Mouse (Mus musculus) lung, embryonic 16.5 days (tissue): ENCODE results near the gene Tmem116. TPM values are rescaled to one million over a fixed set of nuclear protein-coding genes. Genes with fewer than 3 reads are reported as not detected.

Experiments used
- ATAC-seq: fragments of 200-750 bp; cut with Nextera tagmentation; 2 replicates; pipeline ENCODE4 v1.8.0; 2017; ENCODE audit warnings: low read depth, mild to moderate bottlenecking, moderate library complexity
- H3K27ac ChIP-seq: fragments of 300-500 bp; sonication (generic); 2 replicates; pipeline ENCODE4 v1.5.1; 2014; ENCODE audit warnings: mild to moderate bottlenecking, control low read depth, low read length
- H3K27me3 ChIP-seq: fragments of 300-500 bp; sonication (generic); 2 replicates; pipeline ENCODE4 v1.6.1; 2014; ENCODE audit warnings: low read depth, low read length, mixed read lengths; ENCODE audit not compliant: control insufficient read depth, insufficient read depth
- H3K36me3 ChIP-seq: fragments of 300-500 bp; sonication (generic); 2 replicates; pipeline ENCODE4 v1.6.1; 2014; ENCODE audit warnings: low read length; ENCODE audit not compliant: control insufficient read depth, insufficient read depth
- H3K4me1 ChIP-seq: fragments of 300-500 bp; sonication (generic); replicated peaks from 2 replicates; pipeline ENCODE4 v1.6.1; 2014; ENCODE audit warnings: low read length, mixed read lengths; ENCODE audit not compliant: control insufficient read depth, insufficient read depth
- H3K4me2 ChIP-seq: fragments of 300-500 bp; sonication (generic); 2 replicates; pipeline ENCODE4 v1.6.1; 2014; ENCODE audit warnings: low read depth, low read length, control low read depth
- H3K4me3 ChIP-seq: fragments of 300-500 bp; sonication (generic); 2 replicates; pipeline ENCODE4 v1.5.1; 2014; ENCODE audit warnings: mild to moderate bottlenecking, low read length, control low read depth
- H3K9ac ChIP-seq: fragments of 300-500 bp; sonication (generic); 2 replicates; pipeline ENCODE4 v1.6.1; 2014; ENCODE audit warnings: low read length, control low read depth
- H3K9me3 ChIP-seq: fragments of 300-500 bp; sonication (generic); 2 replicates; pipeline ENCODE4 v1.6.1; 2016; ENCODE audit warnings: low read length; ENCODE audit not compliant: control insufficient read depth
- WGBS: fragments of 180-500 bp; shearing (Covaris S2); extraction: QIAGEN DNeasy Blood & Tissue Kit; methylation state at CpG from one replicate; pipeline ENCODE4 v1.1.7; 2014; 5-methylcytosine and 5-hydroxymethylcytosine counted together
- polyA plus RNA-seq: library from polyadenylated mRNA; unstranded; fragments of >200 nt; fragmentation: Nextera tagmentation; extraction: Ambion mirVana; gene quantifications from 2 replicates; pipeline ENCODE4 v1.2.1, GENCODE M21; 2015

Tmem116 gene
- polyA plus RNA-seq, 1 experiment from 2014 or later, result 3.0 TPM

DNA sequence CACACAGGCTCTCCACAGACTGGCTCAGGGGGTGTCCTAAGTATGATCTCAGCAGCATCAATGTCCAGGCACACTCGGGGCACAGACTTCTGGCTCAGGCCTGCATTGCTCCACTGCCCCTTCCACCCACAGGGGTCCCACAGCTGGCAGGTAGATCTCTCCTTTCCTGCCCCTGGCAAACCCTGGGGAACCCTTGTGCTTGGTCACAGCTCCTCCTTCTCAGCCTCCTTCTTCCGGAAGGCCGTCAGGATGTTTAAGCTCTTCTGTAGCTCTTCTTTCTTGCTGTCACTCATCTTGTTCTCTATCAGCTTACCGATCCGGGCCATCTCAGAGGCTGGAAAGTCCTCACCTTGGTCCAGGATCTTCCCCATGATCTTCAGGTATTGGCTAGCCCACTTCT, 6.8 kb upstream of the Tmem116 start:
- H3K27me3 ChIP-seq, result no peaks in the 10 kb centered on the region
- no peak overlapping the region for H3K4me2 ChIP-seq
- H3K36me3 ChIP-seq, result peaks cover 33% of the 10 kb centered on the region
- no peak overlapping the region for H3K9ac ChIP-seq
- no peaks in the 10 kb centered on the region for H3K4me1 ChIP-seq
- ATAC-seq, result no peak
- no peak overlapping the region for H3K4me3 ChIP-seq
- no peak overlapping the region for H3K27ac ChIP-seq
- WGBS, result 84% methylated on average over 5 of the region's 5 CpGs
- H3K9me3 ChIP-seq, result no peaks in the 10 kb centered on the region

DNA sequence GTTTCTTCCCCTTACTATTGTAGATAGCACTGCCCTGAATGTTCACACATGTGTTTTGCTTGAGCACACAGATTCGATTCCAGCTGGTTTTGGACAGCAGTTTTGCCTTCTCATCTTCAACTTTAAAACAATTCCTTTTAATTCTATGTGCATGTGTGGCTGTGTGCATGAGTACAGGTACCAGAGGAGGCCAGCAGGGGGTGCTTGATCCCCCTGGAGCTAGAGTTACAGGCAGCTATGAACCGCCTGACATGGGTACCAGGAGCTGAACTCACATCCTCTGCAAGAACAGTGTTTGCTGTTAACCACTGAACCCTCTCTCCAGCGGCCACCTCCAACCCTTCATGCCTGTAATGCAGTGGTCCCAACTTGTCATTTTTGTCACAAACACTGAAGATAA, 3.2 kb upstream of the Tmem116 start:
- no peak overlapping the region for H3K27ac ChIP-seq
- no peak for ATAC-seq
- no peaks in the 10 kb centered on the region for H3K27me3 ChIP-seq
- H3K9me3 ChIP-seq, result no peaks in the 10 kb centered on the region
- no peak overlapping the region for H3K9ac ChIP-seq
- H3K4me3 ChIP-seq, result no peak overlapping the region
- 88% methylated on average over 3 of the region's 3 CpGs for WGBS
- H3K36me3 ChIP-seq, result peaks cover 32% of the 10 kb centered on the region
- peaks cover 11% of the 10 kb centered on the region for H3K4me1 ChIP-seq
- H3K4me2 ChIP-seq, result no peak overlapping the region

DNA sequence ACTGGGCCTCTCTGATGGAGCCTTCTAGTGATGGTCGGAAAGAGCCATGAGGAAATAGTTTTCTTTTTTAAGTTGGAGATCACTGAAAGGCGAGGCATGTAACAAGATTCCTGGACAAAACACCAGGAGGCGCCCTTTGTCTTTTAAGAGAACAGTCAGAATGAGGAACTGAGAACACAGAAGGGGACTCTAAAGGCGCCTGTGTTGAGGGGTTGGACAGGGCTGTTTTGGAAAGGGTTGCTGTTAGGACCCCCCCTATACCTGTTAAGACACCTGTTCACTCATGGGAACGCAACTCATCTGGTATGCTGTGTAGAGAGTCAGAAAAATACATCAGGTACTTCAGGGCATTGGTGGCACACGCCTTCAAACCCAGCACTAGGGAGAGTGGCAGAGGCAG, 1.7 kb upstream of the Tmem116 start:
- peaks cover 21% of the 10 kb centered on the region for H3K4me1 ChIP-seq
- H3K4me2 ChIP-seq, result no peak overlapping the region
- H3K27ac ChIP-seq, result no peak overlapping the region
- no peak overlapping the region for H3K9ac ChIP-seq
- no peak overlapping the region for H3K4me3 ChIP-seq
- H3K27me3 ChIP-seq, result no peaks in the 10 kb centered on the region
- H3K36me3 ChIP-seq, result peaks cover 17% of the 10 kb centered on the region
- WGBS, result 63% methylated on average over 6 of the region's 6 CpGs
- H3K9me3 ChIP-seq, result no peaks in the 10 kb centered on the region
- no peak for ATAC-seq

DNA sequence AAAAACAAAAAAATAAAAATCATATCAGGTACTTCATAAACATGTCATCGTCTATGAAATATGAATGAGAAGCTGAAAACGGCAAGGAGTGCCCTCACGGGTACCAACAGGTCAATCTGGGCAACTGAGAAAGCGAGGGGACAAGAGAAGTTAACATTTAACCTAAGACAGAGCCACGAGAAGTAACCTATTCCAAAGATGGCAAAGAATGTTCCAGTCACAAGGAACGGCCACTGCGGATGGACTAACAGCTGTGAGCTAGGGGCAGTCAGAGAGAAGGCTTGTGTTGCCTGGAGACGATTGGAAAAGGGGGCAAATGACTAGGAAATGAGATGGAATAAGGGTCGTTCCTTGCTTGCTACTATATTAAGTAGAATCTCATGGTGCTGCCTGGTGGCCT, 1.2 kb upstream of the Tmem116 start:
- Histone ChIP-seq H3K4me2 (no peak overlapping the region), H3K36me3 (peaks cover 13% of the 10 kb centered on the region), H3K9ac (no peak overlapping the region), H3K4me1 (peaks cover 22% of the 10 kb centered on the region), H3K9me3 (no peaks in the 10 kb centered on the region), H3K27ac (no peak overlapping the region), H3K4me3 (no peak overlapping the region), H3K27me3 (no peaks in the 10 kb centered on the region)
- WGBS, result 68% methylated on average over 9 of the region's 9 CpGs
- ATAC-seq, result no peak

DNA sequence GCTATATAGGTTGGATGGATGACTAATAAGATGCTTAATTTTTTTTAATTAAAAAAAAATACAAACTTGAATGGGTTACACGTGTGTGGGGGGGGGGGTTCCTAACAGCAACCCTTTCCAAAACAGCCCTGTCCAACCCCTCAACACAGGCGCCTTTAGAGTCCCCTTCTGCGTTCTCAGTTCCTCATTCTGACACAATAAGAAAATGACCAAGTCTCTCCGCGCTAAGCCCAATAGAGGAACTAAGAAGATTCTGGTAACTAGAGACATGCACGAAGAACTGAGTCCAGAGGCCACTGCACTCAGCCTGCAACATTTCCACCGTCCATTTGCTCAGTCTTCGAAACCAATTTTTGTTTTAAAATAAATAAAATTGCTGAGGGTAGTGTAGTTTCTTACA, 490 bp upstream of the Tmem116 start:
- Histone ChIP-seq H3K4me2 (peak overlapping the region; percentile 92), H3K4me1 (peaks cover 23% of the 10 kb centered on the region), H3K4me3 (peak overlapping the region; percentile 96), H3K27ac (peak overlapping the region; percentile 90; the same call in 1 of the 2 replicates), H3K36me3 (peaks cover 13% of the 10 kb centered on the region), H3K9me3 (no peaks in the 10 kb centered on the region), H3K27me3 (no peaks in the 10 kb centered on the region), H3K9ac (peak overlapping the region; percentile 91)
- no peak for ATAC-seq
- WGBS, result 13% methylated on average over 8 of the region's 8 CpGs

DNA sequence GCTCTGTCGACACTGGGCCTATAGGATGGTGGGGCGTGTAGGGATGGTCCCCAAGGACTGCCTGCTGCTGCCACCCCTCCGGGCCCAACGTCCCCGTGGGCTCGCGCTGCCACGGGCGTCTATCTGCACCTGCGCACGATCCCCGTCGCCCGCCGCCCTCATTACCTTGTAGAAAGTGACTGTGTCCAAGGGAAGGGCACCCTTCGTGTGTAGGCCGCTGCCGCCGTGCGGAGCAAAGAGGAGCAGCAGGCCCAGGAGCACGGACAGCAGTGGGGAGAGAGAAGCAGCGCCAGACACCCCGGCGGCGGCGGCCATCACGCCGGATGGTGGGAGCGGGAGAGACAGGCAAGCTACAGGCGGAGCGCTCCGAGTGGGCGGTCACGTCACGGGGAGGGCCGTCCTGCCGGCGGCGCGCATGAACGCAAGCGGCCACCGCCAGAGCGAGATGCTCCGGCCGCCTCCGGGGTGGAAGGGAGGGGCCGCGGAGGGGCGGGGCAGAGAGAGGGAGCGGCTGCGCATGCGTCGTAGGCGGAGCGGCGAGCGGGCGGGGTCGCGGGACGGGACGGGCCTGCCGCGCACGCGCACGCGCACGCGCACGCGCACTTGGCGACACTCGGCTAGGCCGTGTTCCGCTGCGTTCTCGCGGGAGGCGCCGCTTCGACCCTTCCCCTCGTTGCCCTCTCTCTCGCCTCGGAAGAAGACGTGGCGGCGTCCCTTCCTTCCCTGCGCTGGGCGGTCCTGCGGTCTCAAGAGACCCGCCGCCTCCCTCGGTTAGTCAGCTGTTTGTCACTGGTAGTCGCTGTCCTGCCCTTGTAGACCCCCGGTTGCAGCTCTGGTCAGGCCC, 555 bp downstream of the Tmem116 start, which contains the start of gene Erp29:
Gene Erp29 (minus strand): TSS at position 481 of the 844 bp plus-strand sequence.
- WGBS, result under 1% methylated on average over 80 of the region's 97 CpGs
- ATAC-seq, result peak; percentile 95
- H3K9ac ChIP-seq, result peak within 1 kb of the TSS; percentile 98

DNA sequence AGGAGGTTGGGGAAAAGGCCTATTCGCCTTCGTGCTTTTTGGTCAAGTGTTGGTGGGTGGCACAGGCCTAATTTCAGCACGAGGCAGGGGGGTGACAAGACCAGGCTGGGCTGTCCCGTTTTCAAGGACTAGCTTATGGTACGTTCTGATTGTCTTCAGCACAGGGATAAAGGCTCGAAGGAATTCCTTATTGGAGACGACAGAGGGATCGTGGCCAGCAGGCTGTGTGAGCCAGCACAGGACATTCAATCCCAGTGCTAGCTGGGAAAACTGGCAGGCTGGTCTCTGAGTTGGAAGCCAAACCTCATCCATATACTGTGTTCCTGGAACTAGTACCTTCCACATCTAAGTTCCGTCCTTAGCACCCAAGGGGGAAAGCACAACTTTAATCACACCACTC, 1.2 kb downstream of the Tmem116 start:
- H3K27ac ChIP-seq, result peak overlapping the region; percentile 98
- no peaks in the 10 kb centered on the region for H3K9me3 ChIP-seq
- peak; percentile 24 for ATAC-seq
- peak overlapping the region; percentile 98 for H3K9ac ChIP-seq
- 6% methylated on average over 9 of the region's 9 CpGs for WGBS
- peak overlapping the region; percentile 82 for H3K4me2 ChIP-seq
- H3K36me3 ChIP-seq, result peaks cover 8% of the 10 kb centered on the region
- H3K4me1 ChIP-seq, result peaks cover 23% of the 10 kb centered on the region
- peak overlapping the region; percentile 96 for H3K4me3 ChIP-seq
- no peaks in the 10 kb centered on the region for H3K27me3 ChIP-seq

More for the DNA sequence above, 555 bp downstream of the Tmem116 start, which contains the start of gene Erp29:
- Histone ChIP-seq H3K4me1 (peaks cover 23% of the 10 kb centered on the region), H3K36me3 (peaks cover 11% of the 10 kb centered on the region), H3K27ac (peak within 1 kb of the TSS; percentile 98), H3K27me3 (no peaks in the 10 kb centered on the region), H3K4me3 (peak within 1 kb of the TSS; percentile 96), H3K9me3 (no peaks in the 10 kb centered on the region), H3K4me2 (peak within 1 kb of the TSS; percentile 92)

DNA sequence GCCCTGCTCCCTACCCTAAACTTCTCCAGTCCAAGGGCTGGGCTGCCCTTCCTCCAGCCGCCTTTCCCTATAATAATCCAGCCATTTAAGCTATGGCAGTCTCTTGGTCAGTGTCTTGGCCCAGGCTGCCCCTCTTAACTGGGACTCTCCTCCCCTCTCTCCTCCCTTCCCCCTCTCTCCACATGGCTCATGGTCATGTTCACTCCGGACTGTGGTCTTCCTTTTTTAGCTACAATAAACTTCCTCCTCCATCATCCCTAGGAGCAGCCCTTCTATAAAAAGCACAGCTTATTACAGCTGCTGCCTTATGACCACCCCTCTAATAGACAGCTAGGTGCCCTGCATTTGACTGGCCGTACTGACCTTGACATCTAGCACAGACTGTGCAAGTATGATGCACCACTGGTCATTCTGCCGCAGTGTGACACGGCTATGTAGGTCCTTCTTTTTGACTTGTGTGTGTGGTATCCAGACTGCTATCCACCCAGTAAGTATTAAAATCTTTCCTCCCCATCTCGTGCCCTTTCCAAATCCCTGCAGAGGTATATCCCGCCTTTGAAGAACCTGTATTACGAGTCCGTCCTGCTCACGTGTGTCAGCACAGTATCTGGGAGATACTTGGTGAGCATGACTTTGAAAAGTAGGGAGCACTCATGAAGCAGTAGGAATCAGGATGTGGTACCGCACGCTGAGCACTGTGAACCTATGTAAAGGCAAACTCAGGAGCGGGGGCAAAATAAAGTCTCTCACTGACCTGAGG, 2.2 kb downstream of the Tmem116 start:
- 65% methylated on average over 13 of the region's 13 CpGs for WGBS
- Histone ChIP-seq H3K27me3 (no peaks in the 10 kb centered on the region), H3K4me2 (0 out of 2 replicates have a peak overlapping the region, but pooled peaks have one; percentile 15), H3K9me3 (no peaks in the 10 kb centered on the region), H3K36me3 (no peaks in the 10 kb centered on the region; the same call in 1 of the 2 replicates), H3K9ac (no peak overlapping the region; the same call in 1 of the 2 replicates), H3K27ac (peak overlapping the region; percentile 98), H3K4me1 (peaks cover 23% of the 10 kb centered on the region), H3K4me3 (no peak overlapping the region)
- ATAC-seq, result no peak

DNA sequence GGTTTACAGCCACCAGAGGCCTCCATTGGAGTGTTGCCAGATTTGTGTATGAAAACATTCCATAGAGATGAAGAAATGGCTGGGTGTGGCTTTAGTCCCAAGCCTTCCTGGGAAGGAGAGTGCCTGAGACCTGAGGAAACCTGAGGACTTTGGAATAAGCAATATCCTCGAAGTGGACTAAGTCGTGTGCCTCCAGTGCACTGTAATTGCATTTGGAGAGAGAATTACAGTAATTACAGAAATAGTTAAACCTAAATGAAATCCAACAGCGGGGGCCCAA, 2.8 kb downstream of the Tmem116 start:
- H3K4me2 ChIP-seq, result no peak overlapping the region
- no peaks in the 10 kb centered on the region for H3K36me3 ChIP-seq
- H3K9ac ChIP-seq, result no peak overlapping the region
- no peaks in the 10 kb centered on the region for H3K9me3 ChIP-seq
- ATAC-seq, result no peak
- peaks cover 23% of the 10 kb centered on the region for H3K4me1 ChIP-seq
- 66% methylated on average over 3 of the region's 3 CpGs for WGBS
- H3K27ac ChIP-seq, result no peak overlapping the region; the same call in 1 of the 2 replicates
- no peak overlapping the region for H3K4me3 ChIP-seq
- no peaks in the 10 kb centered on the region for H3K27me3 ChIP-seq
